Mouse (Mus musculus): ENCODE results near the gene Mob4.

DNA sequence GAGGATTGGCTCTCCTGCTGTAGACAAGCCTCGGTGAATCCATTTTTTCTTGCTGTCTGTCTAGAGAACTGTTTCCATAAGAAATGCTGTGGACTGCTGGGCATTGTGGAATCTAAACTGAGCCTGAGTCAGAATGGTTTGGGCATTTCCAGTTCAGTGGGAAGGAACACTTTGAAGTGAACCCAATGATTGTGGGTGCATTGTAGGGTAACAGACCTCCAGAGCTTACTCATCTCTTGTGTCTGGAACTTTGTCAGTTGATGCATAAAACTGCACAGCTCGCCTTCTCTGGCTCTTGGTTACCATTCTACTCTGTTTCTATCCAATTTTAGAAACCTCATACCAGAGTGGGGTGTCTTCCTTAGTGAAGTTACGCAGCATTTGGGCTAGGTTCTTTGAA lies 27.2 kb downstream of the Mob4 start:
- TF ChIP-seq CTCF (IDR thresholded peaks at IDR 0.05; ENCODE audit: insufficient read depth, low read length), result no peak
- TF ChIP-seq POLR2A (IDR thresholded peaks at IDR 0.05; ENCODE audit: borderline replicate concordance, extremely low read depth, low read depth, low read length), result no peak

Measured in lung, adult 2 months (tissue).